Mouse (Mus musculus): Measurements from ENCODE around the gene Nanp.
A peak's percentile ranks its signal among the peaks of the same experiment; 100 is the strongest.

The Nanp gene

GRCm38 (mm10) chr2:151039232-151039695 is at the start of gene Nanp, which contains the start of gene Ninl:
Nanp (minus strand) TSS chr2:151039398.
Ninl (minus strand) TSS chr2:151039382.
- peak; percentile 94 to 96 for DNase-seq

DNA sequence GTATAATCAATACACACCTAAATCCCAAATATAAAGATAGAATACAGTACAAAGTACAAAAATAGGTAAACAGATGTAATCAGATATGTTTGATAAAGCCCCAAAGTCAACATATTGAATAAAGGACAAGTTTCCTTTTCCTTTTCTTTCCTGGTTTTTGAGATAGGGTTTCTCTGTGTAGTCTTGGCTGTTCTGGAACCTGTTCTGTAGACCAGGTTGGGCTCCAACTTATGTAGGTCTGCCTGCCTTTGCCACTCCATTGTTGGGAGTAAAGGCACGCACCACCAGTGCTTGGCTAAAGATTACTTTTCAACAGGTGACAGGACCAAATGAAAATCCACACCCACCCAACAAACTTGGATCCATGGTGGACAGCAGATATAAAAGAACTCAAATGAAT is 17.4 kb upstream of the Nanp start:
- DNase-seq, result no peak

DNA sequence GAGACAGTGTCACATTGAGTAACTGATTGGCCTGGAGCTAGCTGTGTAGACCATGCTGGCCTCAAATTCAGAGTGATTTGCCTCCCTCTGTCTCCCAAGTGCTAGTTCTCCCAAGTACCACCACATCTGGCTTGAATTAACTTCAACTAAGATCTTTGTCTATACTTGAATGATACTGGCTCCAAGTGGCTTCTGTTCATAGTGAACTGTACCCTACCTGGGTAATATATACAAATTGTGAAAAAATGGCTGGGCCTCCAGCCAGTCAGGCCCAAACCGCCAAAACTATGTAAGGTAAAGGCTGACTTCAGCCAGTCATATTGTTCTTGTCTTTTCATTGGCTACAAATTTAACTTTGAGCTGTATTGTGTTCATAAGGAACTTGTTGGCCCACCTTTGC is 1.2 kb upstream of the Nanp start:
- DNase-seq, result no peak

GRCm38 (mm10) chr2:151039726-151040125 is 528 bp upstream of the Nanp start:
- DNase-seq, result peak in 1 of 2 experiments; percentile 5

- peak in 1 of 2 experiments; percentile 36 for DNase-seq
Observed at GRCm38 (mm10) chr2:151038811-151039222, 381 bp downstream of the Nanp start.

DNA sequence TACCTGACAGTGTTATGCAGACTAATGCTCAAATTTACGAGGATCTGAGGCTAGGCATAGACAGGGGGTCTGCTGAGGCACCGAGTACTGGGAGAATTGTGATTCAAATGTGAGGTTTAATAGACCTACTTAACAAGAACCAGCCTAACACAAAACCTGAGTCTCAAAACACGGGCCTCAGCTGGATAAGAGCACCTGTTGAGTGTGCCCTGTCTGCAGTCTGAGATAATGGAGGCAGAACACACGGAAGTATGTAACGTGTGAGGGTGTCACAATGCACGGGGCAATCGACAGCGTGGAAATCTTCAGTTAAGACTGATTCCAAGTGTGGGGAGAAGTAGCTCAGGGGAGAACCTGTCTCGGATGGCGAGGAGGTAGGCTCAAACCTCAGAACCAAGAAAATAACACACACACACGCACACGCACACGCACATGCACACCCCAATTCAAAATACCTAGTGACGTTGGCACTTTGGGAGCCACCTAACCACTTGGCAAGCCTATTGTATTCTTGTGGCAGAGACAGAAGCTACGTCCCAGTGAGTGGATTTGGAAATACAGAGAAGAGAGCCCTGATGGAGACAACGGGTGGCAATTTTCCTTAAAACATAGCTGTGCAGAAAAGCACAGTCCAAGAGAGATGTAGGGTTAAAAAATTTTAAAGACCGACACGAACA is 1.2 kb downstream of the Nanp start:
- no peak for DNase-seq

DNA sequence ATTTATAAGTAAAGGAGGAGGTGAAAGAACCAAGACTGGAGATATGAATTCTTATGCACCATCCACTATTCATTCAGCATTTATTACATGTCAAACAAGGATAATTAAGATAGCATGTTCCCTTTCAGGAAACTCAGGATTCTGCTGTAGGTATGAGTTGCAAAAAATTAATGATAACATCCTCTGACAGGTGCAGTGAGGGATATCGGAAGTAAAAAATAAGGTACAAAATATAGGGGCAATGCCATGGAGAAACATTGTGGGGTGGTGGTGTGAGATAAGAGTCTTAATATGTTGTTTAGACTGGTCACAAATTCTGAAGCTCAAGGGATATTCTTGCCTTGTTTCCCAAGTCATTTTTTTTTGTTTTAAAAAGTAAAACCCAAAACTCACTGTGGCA is 1.9 kb downstream of the Nanp start:
- no peak for DNase-seq

DNA sequence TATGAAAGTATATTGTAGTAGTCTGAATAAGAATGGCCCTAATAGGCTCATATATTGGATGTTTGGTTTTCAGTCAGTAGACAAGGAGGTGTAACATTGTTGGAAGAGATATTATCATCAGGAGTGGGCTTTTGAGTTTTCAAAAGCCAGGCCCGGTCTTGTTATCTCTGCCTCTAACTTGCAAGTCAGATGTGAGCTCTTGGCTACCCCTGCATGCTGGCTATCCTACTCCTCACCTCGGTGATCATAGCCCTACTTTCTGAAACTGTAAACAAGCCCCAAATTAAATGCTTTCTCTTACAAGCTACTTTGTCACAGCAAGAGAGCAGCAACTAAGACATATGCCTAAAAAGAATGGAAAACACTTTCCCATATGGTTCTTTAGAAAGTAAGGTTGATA is 2.5 kb downstream of the Nanp start:
- no peak for DNase-seq

GRCm38 (mm10) chr2:151034435-151034834 is 4.8 kb downstream of the Nanp start:
- DNase-seq, result peak; percentile 5 to 13

- no peak for DNase-seq
Observed at GRCm38 (mm10) chr2:151021158-151021557, 18.0 kb downstream of the Nanp start.

GRCm38 (mm10) chr2:151015316-151015715 is 23.9 kb downstream of the Nanp start:
- no peak for DNase-seq

DNA sequence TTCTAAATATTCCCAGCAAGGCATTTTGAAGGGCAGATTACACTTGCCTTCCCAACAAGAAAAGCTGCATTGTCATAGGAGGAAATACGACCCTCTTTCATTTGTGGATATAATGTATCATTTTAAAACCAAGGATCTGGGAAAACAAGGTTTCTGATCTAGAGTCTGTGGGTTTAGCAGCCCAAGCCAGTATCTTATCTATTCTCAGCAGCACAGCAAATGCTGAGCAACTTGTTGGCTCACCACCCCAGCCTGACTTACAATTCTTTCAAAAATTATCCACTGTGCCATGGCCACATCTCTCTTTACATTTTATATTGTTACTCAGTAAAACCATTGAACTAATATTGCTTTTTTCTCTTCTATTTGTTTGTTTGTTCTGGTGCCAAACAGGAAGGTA is 27.9 kb downstream of the Nanp start:
- DNase-seq, result no peak

DNA sequence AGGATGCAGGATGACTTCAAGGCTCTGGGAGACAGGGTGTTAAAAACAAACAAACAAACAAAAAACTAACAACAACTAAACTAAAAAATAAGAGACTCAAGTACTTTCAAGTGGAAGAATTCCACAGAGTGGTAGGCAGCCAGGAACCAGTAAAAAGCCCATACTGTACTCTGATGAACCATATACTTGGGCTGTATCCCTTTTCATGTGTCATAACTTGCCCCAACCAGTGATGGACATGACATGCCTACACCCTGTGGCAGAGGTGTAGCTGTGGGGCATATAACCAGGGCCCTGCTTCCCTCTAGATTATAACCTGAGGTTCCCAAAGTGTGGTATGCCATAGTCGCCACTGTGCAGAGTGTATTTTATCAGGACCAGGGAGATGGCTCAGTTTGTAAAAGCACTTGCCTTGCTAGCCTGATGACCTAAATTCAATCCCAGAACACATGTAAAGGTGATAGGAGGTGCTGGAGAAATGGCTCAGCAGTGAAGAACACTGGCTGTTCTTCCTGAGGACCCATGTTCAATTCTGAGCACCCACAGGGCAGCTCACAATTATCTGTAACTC is 29.6 kb downstream of the Nanp start:
- no peak for DNase-seq

- DNase-seq, result peak; percentile 53 to 82
Observed at GRCm38 (mm10) chr2:151008939-151009509, 30.2 kb downstream of the Nanp start.

DNA sequence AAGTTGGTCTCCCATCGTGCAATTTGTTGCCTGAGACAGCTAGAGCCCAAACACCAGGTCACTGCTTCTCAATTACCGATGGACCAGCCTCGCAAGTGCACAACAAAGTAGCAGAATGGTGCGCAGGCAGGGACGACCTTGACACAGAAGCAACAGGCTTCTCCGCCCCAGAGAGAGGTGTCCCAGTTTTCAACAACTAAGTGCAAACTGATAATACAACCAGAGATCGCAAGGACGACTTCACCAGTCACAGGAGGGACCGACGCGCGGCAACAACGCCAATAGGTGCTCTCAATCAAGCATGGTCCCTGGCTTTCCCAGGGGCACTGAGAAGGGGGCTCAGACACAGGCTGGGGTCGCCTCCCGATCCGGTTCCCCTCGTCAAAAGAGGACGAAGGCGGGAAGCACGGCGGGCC is 30.7 kb downstream of the Nanp start:
- DNase-seq, result peak in 1 of 2 experiments; percentile 22

- DNase-seq, result no peak
Observed at GRCm38 (mm10) chr2:151008006-151008405, 31.2 kb downstream of the Nanp start.

- peak; percentile 67 to 86 for DNase-seq
Observed at GRCm38 (mm10) chr2:151006281-151006945, 32.8 kb downstream of the Nanp start.

DNA sequence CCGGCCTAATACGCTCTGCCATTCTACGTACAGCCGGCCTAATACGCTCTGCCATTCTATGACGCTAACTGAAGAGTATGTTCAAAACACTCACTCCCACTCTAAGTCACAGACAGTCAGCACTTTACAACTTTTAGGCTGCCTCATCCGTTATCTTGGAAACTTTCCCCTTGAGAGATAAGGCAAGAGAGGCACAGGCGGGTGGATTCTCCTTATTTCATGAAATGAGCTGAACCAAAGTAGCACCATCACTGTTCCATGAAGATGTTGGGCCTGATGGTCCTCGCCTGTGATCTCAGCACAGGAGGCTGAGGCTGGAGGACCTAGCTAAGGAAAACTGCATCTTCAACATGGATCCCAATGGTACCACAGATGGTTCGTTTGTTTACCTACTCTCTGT is 34.8 kb downstream of the Nanp start:
- no peak for DNase-seq

GRCm38 (mm10) chr2:151003796-151004195 is 35.4 kb downstream of the Nanp start:
- no peak for DNase-seq

DNA sequence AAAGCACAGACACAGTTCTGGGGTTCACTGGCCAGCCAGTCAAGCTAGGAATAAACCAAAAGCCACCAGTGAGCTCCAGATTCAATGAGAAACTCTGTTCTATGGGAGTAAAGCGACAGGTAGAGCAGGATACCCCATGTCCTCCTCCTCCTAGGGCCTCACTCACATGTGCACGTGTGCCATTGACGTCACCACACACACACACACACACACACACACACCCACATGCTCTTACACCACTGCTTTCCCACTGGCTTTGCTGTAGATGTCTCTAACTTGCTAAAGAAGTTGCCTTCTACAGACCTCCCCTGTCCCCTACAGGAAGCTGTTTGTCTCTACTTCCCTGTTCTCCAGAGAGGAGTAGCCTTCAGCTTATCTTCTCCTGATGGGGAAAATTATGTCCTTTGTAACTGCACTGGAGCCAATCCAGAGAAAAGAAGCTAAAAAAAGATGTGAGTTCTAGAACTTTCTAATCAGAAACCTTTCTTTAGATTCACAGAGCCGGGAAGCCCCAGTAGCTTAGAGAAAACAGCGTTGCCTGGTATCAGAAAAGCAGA is 37.5 kb downstream of the Nanp start:
- DNase-seq, result no peak

- peak; percentile 67 to 79 for DNase-seq
Observed at GRCm38 (mm10) chr2:151000402-151001178, 38.6 kb downstream of the Nanp start.

DNA sequence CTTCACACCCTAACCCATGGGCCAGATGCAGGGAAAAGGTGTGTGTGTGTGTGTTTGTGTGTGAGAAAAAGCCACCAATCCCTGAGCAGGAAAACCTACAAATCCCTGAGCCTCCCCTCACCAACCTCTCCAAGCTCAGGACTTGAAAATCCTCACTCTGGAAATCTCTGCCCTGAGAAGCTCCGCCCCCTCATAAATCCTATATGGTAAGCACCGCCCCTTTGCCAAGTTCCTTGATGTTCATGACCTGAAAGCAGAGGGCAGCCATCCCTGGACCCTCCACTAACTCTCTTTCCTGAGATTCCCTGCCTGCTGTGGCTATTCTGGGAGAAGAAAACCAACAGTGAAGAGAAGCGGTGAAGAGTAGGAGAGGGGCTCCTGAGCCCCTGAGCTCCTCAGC is 40.2 kb downstream of the Nanp start:
- no peak for DNase-seq

Measured in kidney, postnatal 36 days (tissue).